Mouse (Mus musculus) intestine, embryonic 14.5 days (tissue): ENCODE measurements around the gene Slc39a8. TPM values are rescaled to one million over a fixed set of nuclear protein-coding genes. Genes with fewer than 3 reads are reported as not detected.

Source experiments
- ATAC-seq: fragments of 200-750 bp; cut with Nextera tagmentation; replicated peaks from 2 replicates; pipeline ENCODE4 v1.8.0; 2017; ENCODE audit warnings: low read depth, moderate number of reproducible peaks, moderate TSS enrichment, moderate library complexity; ENCODE audit not compliant: low FRiP score, low TSS enrichment
- DNase-seq: peaks from one replicate; pipeline ENCODE4 v3.0.0-alpha.2; 2018; ENCODE audit warnings: low spot score
- H3K27ac ChIP-seq: fragments of 300-500 bp; sonication (generic); 2 replicates; pipeline ENCODE4 v1.5.1; 2014; ENCODE audit warnings: low read depth, mild to moderate bottlenecking, control low read depth
- H3K27me3 ChIP-seq: fragments of 300-500 bp; sonication (generic); replicated peaks from 2 replicates; pipeline ENCODE4 v1.6.1; 2014; ENCODE audit warnings: low read length, control low read depth; ENCODE audit not compliant: control insufficient read depth, insufficient read depth
- H3K36me3 ChIP-seq: fragments of 300-500 bp; sonication (generic); 2 replicates; pipeline ENCODE4 v1.6.1; 2014; ENCODE audit warnings: low read length, control low read depth; ENCODE audit not compliant: control insufficient read depth, insufficient read depth
- H3K4me1 ChIP-seq: fragments of 300-500 bp; sonication (generic); replicated peaks from 2 replicates; pipeline ENCODE4 v1.6.1; 2014; ENCODE audit warnings: low read length, control low read depth, mixed read lengths; ENCODE audit not compliant: control insufficient read depth, insufficient read depth
- H3K4me2 ChIP-seq: fragments of 300-500 bp; sonication (generic); 2 replicates; pipeline ENCODE4 v1.6.1; 2014; ENCODE audit warnings: low read length
- H3K4me3 ChIP-seq: fragments of 300-500 bp; sonication (generic); 2 replicates; pipeline ENCODE4 v1.5.1; 2014; ENCODE audit warnings: low read depth, low read length, control low read depth, mixed read lengths
- H3K9ac ChIP-seq: fragments of 300-500 bp; sonication (generic); 2 replicates; pipeline ENCODE4 v1.6.1; 2014; ENCODE audit warnings: mild to moderate bottlenecking, low read length
- H3K9me3 ChIP-seq: fragments of 300-500 bp; sonication (generic); 2 replicates; pipeline ENCODE4 v1.6.1; 2016; ENCODE audit warnings: low read length, control low read depth; ENCODE audit not compliant: control insufficient read depth
- WGBS: fragments of 180-500 bp; shearing (Covaris S2); extraction: QIAGEN DNeasy Blood & Tissue Kit; methylation state at CpG from one replicate; pipeline ENCODE4 v1.1.7; 2014; 5-methylcytosine and 5-hydroxymethylcytosine counted together
- polyA plus RNA-seq: library from polyadenylated mRNA; unstranded; fragments of >200 nt; fragmentation: Nextera tagmentation; extraction: Ambion mirVana; gene quantifications from 2 replicates; pipeline ENCODE4 v1.2.1, GENCODE M21; 2014

Gene Slc39a8
- polyA plus RNA-seq, 1 experiment from 2014 or later, result 17.7 TPM

- 0 out of 2 replicates have a peak, but pooled peaks cover 5% of the 10 kb centered on the region for H3K4me1 ChIP-seq
- no peak overlapping the region for H3K4me2 ChIP-seq
- H3K27ac ChIP-seq, result no peak overlapping the region
- H3K9ac ChIP-seq, result no peak overlapping the region
- no peaks in the 10 kb centered on the region for H3K9me3 ChIP-seq
- DNase-seq (peak; percentile 52), ATAC-seq (no peak; the same call in 1 of the 2 replicates)
- H3K27me3 ChIP-seq, result no peaks in the 10 kb centered on the region
- H3K36me3 ChIP-seq, result no peaks in the 10 kb centered on the region
- H3K4me3 ChIP-seq, result no peak overlapping the region
- WGBS, result 72% methylated on average over 12 of the region's 12 CpGs
Observed at GRCm38 (mm10) chr3:135840185-135840584, 15.1 kb downstream of the Slc39a8 start.

- ATAC-seq (no peak), DNase-seq (peak; percentile 49)
- H3K36me3 ChIP-seq, result no peaks in the 10 kb centered on the region
- WGBS, result 60% methylated on average over 7 of the region's 7 CpGs
- H3K4me1 ChIP-seq, result 0 out of 2 replicates have a peak, but pooled peaks cover 5% of the 10 kb centered on the region
- H3K9ac ChIP-seq, result no peak overlapping the region
- no peak overlapping the region for H3K4me2 ChIP-seq
- no peak overlapping the region for H3K4me3 ChIP-seq
- no peak overlapping the region for H3K27ac ChIP-seq
- H3K27me3 ChIP-seq, result no peaks in the 10 kb centered on the region
- H3K9me3 ChIP-seq, result no peaks in the 10 kb centered on the region
Observed at GRCm38 (mm10) chr3:135841716-135842511, 16.8 kb downstream of the Slc39a8 start.

DNA sequence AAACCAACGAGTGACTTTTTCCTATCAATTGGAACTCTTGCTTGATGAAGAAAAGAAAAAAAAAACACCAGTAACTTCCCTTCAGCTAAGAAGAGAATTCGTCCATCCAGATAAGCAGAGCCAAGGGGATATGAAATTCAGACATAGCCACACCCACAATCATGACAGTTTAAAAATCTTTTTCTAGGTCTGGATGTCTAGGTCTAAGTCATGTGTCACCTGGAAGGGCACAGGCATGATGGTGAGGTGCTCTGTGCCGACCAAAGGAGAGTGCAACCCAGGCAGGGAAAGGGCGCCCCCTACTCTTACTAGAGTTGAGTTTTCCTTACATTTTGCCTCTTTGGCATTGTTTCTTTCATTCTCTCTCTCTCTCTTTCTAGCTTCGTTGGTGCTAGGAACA lies 18.1 kb downstream of the Slc39a8 start:
- 67% methylated on average over 5 of the region's 5 CpGs for WGBS
- Histone ChIP-seq H3K27me3 (no peaks in the 10 kb centered on the region), H3K36me3 (no peaks in the 10 kb centered on the region), H3K9me3 (no peaks in the 10 kb centered on the region), H3K27ac (no peak overlapping the region), H3K4me2 (no peak overlapping the region), H3K4me1 (0 out of 2 replicates have a peak, but pooled peaks cover 5% of the 10 kb centered on the region), H3K9ac (no peak overlapping the region), H3K4me3 (no peak overlapping the region)
- DNase-seq (peak; percentile 36), ATAC-seq (no peak)

DNA sequence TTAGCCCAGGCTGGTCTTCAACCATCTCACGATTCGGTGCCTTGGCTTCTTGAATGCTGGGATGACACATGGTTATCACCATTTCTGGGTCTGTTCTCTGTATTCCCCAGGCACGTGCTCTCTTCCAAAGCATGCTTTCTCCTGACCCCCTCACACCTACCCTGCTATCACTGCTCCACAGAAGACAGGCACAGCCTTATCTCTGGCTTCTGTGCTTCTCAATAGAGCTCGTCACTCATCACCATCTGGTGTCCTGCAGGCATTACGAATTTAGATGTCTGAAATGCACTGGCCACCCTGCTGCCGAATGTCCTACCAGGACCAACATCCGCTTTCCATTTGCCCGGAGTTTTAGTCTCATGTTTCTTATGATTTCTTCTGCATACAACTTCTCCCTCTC lies 18.6 kb downstream of the Slc39a8 start:
- Histone ChIP-seq H3K27me3 (no peaks in the 10 kb centered on the region), H3K4me2 (no peak overlapping the region), H3K9ac (no peak overlapping the region), H3K36me3 (no peaks in the 10 kb centered on the region), H3K27ac (no peak overlapping the region), H3K4me3 (no peak overlapping the region), H3K9me3 (no peaks in the 10 kb centered on the region), H3K4me1 (0 out of 2 replicates have a peak, but pooled peaks cover 5% of the 10 kb centered on the region)
- ATAC-seq (no peak), DNase-seq (peak; percentile 21)
- WGBS, result 87% methylated on average over 8 of the region's 8 CpGs

DNA sequence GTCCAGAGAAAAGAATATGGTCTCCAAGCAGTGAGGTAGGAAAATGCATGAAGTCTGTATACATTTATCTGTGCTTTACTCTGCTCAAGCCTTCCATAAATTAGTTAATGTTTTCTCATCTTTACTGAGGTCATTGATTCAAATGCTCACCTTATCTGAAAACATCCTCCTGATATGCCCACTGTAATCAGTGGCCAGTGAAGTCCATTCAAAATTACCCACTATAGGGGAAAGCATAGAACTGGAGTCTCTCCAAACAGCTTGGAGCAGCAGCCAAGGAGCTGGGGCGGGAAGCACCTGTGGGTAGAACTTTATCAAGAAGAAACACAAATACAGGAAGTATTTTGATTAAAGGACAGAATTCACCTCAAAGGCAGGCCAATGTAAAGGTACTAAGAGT lies 19.8 kb downstream of the Slc39a8 start:
- Histone ChIP-seq H3K27ac (peak overlapping the region; percentile 2; the same call in 1 of the 2 replicates), H3K4me1 (0 out of 2 replicates have a peak, but pooled peaks cover 5% of the 10 kb centered on the region), H3K4me3 (no peak overlapping the region), H3K9me3 (no peaks in the 10 kb centered on the region), H3K9ac (no peak overlapping the region), H3K36me3 (no peaks in the 10 kb centered on the region), H3K27me3 (no peaks in the 10 kb centered on the region), H3K4me2 (no peak overlapping the region)
- ATAC-seq, result peak; percentile 54
- WGBS, result 68% methylated on average over 1 of the region's 1 CpGs
- DNase-seq, result no peak

DNA sequence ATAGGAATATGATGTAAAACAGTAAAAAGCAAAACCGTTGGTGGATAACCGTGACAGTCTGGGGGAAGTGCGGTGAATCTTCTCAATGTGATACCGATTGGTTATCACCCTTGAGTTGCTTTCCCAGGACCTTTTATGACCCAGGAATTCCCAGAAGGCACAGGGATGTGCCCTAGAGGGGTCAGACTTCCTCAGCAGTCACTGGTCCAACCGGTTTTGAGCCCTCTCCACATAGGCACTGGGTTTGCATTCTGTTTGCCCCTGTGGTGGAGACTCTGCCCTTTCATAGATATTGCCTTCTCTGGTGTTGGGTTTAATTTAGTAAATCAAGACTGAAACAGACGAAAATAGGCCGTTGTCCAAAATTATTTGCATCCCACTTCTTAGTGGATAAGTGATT lies 20.8 kb downstream of the Slc39a8 start:
- 62% methylated on average over 7 of the region's 7 CpGs for WGBS
- H3K27me3 ChIP-seq, result no peaks in the 10 kb centered on the region
- H3K27ac ChIP-seq, result 0 out of 2 replicates have a peak overlapping the region, but pooled peaks have one; percentile 2
- no peak overlapping the region for H3K9ac ChIP-seq
- H3K36me3 ChIP-seq, result no peaks in the 10 kb centered on the region
- DNase-seq, result peak; percentile 52
- H3K4me1 ChIP-seq, result no peaks in the 10 kb centered on the region
- no peak overlapping the region for H3K4me3 ChIP-seq
- no peaks in the 10 kb centered on the region for H3K9me3 ChIP-seq
- peak; percentile 67 for ATAC-seq
- H3K4me2 ChIP-seq, result no peak overlapping the region

- no peak overlapping the region for H3K27ac ChIP-seq
- no peaks in the 10 kb centered on the region for H3K27me3 ChIP-seq
- no peak overlapping the region for H3K9ac ChIP-seq
- ATAC-seq (0 out of 2 replicates have a peak, but pooled peaks have one; percentile 63), DNase-seq (no peak)
- no peak overlapping the region for H3K4me2 ChIP-seq
- H3K4me3 ChIP-seq, result no peak overlapping the region
- no peaks in the 10 kb centered on the region for H3K36me3 ChIP-seq
- 45% methylated on average over 2 of the region's 2 CpGs for WGBS
- H3K4me1 ChIP-seq, result no peaks in the 10 kb centered on the region
- H3K9me3 ChIP-seq, result no peaks in the 10 kb centered on the region
Observed at GRCm38 (mm10) chr3:135851607-135852006, 26.5 kb downstream of the Slc39a8 start.

DNA sequence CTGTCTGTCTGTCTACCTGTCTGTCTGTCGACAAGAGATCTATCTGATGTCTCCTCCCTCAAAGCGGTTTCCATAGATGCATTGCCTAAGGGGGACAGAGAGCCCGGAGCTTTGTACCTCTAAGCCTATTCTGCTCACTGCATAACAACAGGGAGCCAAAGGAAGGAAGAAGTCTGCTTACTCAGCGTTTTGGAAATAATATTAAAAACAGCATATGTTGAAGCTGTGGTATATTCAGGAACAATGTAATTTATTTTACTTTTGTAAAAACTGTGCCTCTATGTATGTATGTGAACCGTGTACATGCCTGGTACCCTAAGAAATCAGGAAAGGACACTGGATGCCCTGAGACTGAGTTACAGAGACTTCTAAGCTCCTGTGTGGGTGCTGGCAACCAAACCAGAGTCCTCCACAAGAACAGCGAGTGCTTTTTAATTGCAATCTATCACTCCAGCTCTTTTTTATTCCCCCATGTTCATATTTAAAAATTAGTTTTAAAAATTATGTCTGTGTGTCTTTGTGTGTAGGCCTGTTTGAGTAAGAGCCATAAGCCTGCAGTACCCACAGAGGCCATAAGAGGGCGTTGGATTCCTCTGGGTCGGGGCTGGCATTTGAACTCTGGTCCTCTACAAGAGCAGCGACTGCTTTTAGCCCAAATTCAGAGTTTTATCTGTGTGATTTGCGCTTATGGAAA lies 28.7 kb downstream of the Slc39a8 start:
- no peaks in the 10 kb centered on the region for H3K9me3 ChIP-seq
- no peaks in the 10 kb centered on the region for H3K27me3 ChIP-seq
- no peak overlapping the region for H3K9ac ChIP-seq
- 79% methylated on average over 10 of the region's 10 CpGs for WGBS
- no peak overlapping the region for H3K4me3 ChIP-seq
- no peaks in the 10 kb centered on the region for H3K36me3 ChIP-seq
- H3K4me1 ChIP-seq, result no peaks in the 10 kb centered on the region
- H3K4me2 ChIP-seq, result no peak overlapping the region
- no peak overlapping the region for H3K27ac ChIP-seq
- no peak for DNase-seq
- no peak for ATAC-seq
